Mouse (Mus musculus) testis, postnatal 14 days (tissue): Measurements from ENCODE around the gene Tgoln1.

Experiments used
- DNase-seq: peaks from one replicate; pipeline ENCODE4 v3.0.0; 2021; ENCODE audit warnings: low spot score

Tgoln1 gene

DNA sequence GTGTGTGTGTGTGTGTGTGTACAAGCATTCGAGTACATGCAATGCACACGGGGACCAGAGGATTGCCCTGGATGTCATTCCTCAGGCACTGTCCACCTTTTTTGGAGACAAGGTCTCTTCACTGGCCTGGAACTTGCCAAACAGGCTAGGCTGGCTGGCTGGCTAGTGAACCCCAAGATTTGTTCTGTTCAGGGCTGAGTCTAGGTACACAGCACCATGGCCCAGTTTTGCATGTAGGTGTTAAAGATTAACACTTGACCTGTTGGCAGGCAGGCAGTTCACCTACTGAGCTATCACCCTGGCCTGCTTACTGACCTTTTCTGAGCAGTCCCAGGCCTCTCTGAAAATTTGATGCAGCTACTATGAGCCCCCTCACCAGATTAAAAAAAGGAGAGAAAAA is 13.6 kb upstream of the Tgoln1 start:
- no peak for DNase-seq

DNA sequence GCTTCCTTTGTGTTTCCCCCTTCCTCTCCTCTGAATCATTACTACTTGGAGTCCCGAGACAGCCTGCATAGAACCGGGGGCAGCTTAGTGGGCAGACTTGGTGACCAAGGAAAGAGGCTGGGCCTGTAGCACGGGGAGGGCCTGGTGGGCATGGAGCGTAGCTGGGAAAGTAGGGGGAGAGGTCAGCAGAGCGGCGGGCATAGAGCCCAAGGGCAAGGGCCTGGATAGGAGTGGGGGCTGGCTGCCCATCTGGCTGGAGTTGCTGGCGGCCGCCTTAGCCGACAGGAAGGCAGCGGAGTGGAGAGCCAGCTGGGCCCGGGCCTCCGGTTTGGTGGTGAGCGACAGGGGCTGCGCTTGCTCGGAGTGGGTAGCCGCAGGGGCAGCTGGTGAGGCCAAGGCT is 10.5 kb upstream of the Tgoln1 start:
- peak; percentile 48 for DNase-seq

DNA sequence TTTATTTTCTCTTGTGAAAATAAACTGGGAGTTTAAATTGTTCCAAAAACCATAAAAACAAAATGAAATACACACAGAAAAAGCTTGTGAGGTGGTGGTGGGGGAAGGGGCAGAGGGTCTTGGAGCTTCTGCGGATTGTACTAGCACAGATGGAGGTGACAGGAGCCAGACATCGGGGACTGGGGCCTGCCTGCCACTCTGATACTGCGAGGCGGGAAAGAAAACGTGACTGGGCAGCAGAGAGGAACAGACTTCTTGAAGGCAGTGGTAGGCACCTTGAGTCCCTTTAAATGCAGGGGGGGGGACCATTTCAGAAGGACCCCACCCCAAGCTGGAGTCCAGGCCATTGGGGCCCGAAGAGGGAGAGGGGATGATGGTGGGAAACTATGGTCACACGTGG is 9.6 kb upstream of the Tgoln1 start:
- DNase-seq, result no peak

DNA sequence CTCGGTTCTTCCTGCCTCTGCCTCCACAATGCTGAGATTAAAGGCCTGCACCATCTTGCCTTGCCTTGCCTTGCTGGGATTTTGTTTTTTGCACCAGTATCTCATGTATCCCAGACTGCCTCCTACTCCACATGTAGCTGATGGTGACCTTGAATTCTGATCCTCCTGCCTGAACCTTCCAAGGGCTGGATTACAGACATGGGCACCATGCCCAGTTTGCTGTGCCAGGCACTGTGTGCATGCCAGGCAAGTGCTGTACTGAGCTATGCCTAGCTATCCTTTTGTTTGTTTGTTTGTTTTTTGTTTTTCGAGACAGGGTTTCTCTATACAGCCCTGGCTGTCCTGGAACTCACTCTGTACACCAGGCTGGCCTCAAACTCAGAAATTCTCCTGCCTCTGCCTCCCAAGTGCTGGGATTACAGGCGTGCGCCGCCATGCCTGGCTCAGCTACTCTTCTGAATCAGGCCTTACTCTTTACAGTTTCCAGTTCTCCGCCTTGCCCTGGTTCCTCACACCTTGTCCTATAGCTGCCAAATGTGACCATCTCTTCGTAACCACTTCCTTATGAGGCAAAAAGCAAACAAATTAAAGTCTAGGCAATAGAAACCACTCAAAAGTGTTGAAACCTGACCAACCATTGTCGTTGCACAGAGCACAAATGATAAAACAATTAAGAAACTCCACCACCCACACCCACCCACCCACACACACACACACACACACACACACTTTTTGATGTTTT is 7.0 kb upstream of the Tgoln1 start:
- DNase-seq, result peak; percentile 65

DNA sequence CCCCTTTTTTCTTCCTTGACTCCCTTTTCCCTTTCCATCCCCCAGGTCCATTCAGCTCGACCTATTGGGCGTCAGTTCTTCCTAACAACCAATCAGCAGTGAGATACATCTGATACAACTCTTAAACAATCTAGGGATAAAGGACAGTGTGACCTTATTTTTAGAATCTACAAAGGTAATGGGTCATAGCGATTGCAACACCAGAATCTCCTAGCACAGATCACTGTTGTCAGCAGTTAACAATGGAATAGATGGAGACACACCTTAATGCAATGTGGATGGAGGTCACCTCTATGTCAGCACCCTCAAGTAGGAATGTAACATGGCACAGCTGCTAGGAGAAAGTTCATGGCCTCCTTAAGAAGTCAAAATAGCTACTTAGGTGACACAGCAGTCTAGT is 6.1 kb upstream of the Tgoln1 start:
- no peak for DNase-seq

DNA sequence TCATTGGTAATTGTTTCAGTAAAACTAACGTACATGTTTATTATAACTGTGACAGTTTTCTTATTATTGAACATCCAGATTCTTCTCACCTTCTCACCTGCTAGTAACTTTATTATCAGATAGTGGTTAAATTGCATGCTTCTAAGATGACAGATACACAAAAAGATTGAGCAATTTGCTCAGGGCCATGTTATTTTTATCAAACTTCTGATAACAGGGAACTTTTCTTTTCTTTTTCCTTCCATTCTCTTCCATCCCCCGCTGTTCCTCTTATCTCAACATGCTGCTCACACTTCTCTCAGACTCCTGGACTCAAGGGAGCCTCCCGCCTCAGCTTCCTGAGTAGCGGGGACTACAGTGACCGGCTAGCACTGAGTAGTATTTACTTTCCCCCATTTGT is 4.1 kb upstream of the Tgoln1 start:
- DNase-seq, result no peak

DNA sequence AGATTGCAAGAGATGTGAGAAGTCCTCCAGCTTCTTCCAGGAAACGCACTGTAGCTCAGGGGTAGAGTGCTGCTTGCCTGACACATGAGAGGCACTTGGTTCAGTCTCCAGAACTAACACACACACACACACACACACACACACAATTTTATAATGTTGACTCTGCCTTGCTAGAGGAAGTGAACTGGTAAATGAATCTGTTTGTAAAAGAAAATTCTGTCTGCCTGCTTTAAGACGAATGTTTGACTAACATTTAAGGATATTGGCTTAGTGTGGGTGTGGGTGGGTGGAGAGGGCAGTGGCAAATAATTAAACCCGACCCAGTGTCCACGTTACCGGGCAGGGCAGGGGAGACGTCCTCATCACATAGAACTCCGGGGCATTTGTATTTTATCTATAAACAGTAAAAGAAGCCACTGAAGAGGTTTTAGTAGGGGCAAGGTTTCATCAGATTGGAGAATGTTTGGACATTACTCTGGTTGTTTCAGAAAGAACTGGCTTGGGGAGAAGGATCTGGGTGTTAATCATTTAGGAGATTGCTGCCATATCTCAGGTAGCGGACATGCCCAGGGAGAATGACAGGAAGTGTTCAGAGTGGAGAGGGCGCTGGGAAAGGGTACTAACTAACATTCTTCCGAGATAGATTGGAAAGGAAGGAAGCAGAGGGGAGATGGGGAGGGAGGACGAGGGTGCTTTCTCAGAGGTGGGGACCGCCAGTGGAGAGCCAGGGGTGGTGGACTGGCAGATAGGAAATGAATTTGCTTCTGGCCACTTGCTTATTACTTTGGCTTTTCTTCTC is 3.1 kb upstream of the Tgoln1 start:
- no peak for DNase-seq

DNA sequence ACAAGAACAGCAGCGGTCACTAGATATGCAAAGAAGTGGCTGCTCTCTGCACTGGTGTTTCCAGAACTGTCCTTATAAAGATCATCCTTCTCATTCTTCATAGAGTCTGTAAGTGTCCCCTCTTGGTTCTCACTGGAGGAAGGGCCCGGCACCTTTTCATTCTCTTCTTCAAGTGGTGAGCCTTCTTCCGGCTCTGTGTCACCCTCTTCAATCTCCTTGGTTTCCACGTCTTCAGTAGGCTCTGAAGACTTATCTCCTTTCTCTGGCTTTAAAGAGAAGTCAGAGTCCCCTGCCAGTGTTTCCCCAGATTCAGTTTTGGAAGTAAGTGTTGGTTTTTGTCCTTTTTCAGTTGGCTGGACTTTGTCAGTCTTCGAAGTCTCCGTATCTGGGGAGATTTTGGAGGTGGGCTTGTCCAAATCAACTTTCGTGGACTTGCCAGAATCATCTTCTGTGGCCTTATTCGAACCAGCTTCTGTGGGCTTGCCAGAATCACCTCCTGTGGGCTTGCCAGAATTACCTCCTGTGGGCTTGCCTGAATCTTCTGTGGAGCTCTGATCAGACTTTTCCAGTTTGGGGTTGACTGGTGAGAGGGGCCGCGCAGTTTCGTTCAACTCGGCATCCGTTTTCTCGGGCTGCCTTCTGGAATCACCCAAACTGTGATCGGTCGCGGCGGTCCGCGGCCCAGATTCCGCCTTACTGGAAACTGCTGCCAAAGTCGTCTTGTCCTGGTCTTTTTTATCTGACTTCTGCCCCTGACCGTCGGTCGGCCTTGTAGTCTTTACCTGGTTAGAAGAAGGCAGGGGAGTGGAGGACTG is 1.0 kb downstream of the Tgoln1 start:
- no peak for DNase-seq

DNA sequence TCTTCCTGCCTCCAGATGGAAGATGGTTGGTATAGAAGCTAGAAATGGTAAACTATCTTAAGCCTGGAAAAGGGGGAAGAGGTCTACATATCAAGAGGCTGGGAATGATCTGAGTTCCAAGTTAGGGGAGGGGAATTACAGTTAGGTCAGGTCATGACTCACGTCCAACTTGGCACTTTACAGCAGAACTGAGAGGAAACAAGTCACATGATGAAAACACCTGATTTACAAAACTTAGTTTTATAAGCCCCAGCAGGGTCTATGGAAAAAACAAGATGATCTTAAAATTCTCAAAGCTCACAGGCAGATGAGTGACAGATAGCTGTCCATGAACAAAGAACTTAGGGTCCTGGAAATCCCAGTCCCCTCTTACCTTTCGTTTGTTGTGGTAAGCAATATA is 1.6 kb downstream of the Tgoln1 start:
- no peak for DNase-seq

DNA sequence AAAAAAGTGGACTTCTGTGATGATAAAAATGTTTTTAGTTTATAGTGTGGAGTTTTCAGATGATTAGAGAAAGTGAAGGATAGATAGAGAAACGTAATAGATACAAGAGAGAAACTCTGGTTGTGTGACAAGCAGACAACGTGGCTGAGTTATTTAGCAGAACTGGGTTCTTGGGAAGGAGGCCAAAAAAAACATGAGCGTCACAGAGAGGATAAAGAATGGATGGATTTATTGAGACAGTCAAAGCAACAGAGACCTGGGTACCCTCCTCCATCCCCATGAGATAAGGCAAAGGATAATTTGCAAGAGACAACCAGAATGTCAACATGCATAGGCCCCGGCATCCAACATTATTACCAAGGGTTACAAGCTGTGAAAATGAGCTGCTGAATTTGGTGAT is 6.5 kb downstream of the Tgoln1 start:
- DNase-seq, result no peak

DNA sequence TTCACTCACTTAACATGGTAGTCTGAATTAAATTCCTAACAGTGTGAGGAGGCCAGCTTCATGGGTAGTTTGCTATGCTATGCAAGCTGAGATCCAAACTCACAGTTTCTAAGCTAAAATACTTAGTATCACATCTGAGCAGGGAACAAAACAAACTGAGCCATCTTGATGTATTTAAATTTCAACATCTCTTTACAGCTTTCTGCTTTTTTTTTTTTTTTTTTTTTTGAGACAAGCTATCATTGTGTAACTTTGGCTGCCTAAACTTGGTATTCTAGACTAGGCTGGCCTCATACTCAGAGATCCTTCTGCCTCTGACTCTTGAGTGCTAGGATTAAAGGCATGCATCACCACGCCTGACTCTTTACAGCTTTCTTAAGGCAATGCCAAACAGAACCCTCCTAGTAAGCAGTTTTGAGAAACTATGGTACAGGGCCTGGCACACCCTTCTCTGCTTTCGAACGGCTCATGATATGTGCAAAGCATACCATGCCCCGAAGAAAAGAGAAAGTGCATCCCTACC is 8.1 kb downstream of the Tgoln1 start:
- no peak for DNase-seq

DNA sequence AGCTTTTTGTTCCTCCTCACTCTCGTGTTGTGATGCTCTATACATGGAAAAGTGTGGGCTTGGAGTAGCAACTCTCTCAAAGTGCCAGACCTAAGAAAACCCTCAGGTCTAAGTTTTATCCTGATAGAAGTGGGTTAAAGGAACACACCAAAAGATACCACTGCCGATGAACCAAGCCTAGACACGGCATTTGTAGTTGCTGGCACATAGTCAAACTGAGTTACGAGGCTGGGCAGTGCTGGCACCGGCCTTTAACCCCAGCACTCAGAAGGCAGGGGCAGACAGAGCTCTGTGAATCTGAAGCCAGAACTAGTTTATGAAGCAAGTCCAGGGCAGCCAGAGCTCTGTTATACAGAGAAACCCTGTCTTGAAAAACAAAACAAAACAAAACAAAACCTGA is 9.1 kb downstream of the Tgoln1 start:
- DNase-seq, result no peak

DNA sequence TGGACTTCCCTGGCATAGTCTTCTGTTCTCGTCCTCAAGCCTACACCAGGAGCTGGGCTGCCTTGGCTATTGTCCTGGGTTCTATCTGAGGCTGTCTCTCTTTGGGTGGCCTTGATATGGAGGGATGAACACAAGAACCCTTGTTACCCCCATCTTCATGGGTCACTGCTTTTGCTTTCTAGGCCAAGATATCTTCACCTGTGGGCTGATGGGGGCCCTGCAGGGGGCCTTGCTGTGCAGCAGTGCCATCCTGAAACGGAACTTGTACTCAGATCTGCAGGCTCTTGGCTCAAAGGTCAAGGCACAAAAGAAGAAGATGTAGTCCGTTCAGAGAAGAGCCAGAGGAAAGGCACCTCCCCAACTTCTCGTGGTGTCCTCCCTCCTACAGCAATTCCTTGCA is 9.7 kb downstream of the Tgoln1 start:
- no peak for DNase-seq

DNA sequence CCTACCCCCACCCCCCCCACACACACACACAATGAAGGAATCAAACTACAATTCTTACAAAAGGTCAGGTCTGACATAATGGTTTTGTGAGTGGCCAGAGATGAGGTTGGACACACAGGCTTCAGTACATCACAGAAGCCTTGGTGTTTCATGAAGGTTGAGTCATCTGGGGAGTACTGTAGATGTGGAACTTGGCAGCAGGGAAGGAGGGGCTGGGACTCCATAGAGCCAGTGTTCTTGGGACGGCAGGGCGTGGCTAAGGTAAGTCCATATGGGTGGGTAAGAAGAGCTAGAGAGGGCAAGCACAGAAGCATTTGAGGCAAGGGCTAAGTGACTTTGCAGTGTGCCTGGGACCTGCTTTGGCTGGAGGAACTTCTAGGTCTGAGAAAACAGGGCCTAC is 12.7 kb downstream of the Tgoln1 start:
- no peak for DNase-seq

DNA sequence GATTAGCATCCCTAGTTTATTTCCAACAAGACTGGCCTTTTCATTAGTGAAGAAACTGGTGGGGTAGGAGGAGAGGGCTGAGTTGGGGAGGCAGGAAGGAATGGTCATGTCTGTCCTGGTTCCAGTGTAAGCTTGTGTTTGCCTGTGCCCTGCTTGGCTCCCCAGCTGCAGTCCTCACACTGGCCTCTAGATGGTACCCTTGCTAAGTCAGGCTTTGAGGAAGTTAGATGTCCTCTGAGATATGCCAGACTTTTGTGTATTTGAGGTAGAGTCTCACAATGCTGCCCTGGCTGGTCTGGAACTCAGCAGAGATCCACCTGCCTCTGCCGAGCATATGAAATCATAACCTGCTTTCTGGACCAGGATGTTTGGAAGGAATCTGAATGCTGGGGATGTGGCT is 15.1 kb downstream of the Tgoln1 start:
- peak; percentile 46 for DNase-seq

DNA sequence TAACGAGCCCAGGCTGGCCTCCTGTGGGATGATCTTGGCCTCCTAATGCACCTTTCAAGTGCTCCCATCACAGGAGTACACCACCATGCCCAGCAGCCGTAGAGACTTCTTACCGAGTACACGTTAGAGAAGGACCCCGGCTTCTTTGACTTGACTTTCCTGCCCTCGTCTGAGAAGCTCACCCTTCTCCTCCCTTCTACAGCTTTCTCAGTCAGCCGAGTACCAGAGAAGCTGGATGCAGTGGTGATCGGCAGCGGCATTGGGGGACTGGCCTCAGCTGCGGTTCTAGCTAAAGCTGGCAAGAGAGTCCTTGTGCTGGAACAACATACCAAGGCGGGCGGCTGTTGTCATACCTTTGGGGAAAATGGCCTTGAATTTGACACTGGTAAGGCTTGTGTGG is 16.0 kb downstream of the Tgoln1 start:
- DNase-seq, result no peak

DNA sequence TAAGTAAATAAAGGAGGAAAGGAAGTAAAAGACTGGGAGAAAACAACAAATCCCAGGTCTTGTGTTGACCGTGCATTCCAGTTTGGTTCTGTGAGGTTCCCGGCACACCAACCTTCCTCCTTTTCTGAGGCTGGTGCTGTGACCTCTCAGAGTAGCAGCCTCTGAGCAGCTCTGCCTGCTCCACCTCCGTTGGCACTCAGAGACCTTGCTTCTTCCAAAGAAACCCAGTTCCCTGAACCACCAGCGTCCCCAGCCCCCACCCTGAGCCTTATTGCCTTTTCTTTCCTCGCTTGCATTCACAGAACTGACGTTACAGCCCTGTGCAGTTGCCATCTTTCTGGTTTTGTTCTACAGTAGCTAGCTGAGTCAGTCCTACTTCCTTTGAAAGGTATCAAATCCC is 16.6 kb downstream of the Tgoln1 start:
- no peak for DNase-seq

DNA sequence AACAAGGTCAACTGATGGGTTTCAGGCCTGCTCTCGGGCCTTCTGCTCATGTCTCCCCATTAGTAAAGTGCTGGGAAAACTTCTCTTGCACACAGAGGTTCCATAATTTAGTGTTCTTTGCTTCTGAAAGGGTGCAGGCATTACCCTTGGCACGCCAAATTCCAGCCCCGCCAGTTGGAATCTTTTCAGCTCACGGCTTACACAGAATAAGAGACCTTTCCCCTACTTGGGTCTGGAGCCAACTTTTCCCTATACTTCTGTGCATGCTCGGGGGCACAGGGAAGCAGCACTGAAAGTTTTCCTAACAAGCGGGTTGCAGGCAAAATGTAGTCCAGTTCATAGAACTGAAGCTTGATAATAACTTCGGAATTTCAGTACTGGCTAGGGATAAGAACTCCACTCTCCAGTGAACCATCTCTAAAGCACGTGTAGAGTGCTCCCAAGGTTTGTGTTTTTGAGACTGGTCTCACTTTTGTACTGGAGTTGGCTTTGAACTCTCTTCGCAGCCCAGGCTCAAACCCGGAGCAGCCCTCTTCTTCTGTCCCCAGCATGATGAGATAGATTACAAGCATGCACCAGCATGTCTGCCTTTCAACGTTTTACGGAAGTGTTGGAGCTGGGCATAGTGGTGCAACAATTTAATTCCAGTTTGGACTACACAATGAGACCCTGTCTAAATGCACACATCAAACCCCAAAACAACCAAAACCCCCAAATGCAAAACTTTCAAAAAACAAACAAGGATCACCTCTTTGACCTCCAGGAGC is 17.8 kb downstream of the Tgoln1 start:
- DNase-seq, result peak; percentile 35

DNA sequence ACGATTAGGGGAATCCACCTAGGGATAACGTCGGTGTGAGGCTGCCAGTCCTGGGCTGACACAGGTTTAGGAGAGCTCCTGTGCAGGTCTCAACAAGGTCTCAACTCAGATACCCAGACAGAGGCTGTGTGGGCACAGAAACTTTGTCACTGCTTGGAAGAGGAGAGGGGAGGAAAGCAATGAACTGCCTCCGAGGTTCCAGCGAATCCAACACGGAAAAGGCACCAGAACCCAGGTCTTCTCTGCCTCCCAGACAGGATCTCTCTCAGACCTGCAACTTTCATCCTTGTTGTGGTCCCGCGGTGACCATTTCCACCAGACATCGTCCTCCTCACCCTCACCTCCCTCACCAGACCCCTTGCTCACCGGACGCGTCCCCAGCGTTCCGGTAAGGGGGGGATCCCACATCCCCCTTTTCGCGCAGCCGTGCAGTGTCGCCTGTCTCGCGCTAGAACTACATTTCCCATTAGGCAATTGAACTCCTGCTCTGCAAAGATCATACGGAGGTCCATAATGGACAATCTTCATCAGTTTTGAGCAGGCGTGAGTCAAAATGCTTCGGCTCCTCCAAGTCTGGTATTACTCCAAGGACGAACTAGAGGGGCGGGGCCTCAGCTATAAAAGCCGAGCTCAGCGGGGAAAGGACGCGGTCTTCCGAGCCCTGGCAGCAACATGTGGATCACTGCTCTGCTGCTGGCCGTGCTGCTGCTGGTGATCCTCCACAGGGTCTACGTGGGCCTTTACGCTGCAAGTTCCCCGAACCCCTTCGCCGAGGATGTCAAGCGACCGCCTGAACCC is 18.6 kb downstream of the Tgoln1 start, which contains the start of the genes Elmod3 and Retsat:
Gene Elmod3 (minus strand): TSS at position 458 of the 798 bp plus-strand sequence.
Gene Retsat (plus strand): TSS at position 520 of the 798 bp plus-strand sequence.
- DNase-seq, result peak; percentile 90

DNA sequence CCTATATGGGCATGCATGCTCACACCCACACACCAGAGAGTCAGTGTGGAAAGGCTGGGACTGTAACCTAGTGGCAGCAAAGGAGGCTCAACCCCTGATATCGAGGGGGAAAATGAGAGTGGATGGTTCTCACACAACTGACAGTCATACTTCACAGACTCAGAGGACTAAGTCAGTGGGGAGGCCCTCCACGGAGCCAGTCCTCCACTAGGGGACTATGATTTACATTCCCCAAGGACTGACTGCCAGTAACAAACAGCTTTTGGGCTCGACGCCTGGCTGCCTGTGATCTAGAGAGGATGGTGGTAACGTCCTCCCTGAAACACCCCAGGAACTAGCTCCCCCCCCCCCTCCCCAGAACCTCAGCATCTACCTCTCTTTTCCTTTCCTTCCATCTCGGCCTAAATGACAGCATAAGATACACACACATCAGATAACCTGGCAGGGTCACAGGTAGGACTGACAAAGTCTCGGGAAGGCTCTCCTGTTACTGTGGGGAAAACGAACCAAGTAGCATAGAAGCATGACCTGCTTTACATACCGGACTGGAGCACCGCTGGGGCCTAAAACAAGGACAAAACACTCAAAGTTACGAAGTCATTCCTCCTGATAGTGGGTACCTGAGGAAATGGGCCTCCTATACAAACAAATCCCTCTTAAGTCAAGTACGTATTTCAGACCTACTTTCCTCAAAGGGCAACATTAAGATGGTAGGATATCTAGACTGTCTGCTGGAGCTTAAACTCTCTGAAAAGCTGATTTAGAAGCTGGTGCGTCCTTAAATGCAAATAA is 19.5 kb downstream of the Tgoln1 start:
- DNase-seq, result no peak
